Mouse (Mus musculus): ENCODE measurements around the gene Olfr365. TPM values are rescaled to one million over a fixed set of nuclear protein-coding genes. Genes with fewer than 3 reads are reported as not detected.

The Olfr365 gene
- not detected in 2 replicates for polyA plus RNA-seq (2015; fragmentation: Nextera tagmentation; extraction: Ambion mirVana)

- H3K27ac ChIP-seq (ENCODE audit: low read length): no peak within 1 kb of the TSS
- H3K4me2 ChIP-seq (ENCODE audit: low read depth, low read length): no peak within 1 kb of the TSS
- no peaks in the 10 kb centered on the region for H3K9me3 ChIP-seq (ENCODE audit: control insufficient read depth, low read length)
- no peaks in the 10 kb centered on the region for H3K36me3 ChIP-seq (ENCODE audit: control insufficient read depth, insufficient read depth, low read length)
- no peak for ATAC-seq (ENCODE audit: low read depth)
- 71% methylated on average over 3 of the region's 3 CpGs for WGBS
- H3K4me3 ChIP-seq (ENCODE audit: low read length): no peak within 1 kb of the TSS
- H3K9ac ChIP-seq (ENCODE audit: low read length): no peak within 1 kb of the TSS
- H3K27me3 ChIP-seq (ENCODE audit: control insufficient read depth, insufficient read depth, low read depth, low read length): no peaks in the 10 kb centered on the region
- no peaks in the 10 kb centered on the region for H3K4me1 ChIP-seq (replicated peaks; ENCODE audit: control insufficient read depth, insufficient read depth, low read length)
These were observed at the start of gene Olfr365 for GRCm38 (mm10) chr2:37187898-37188297. Gene Olfr365 (plus strand): TSS chr2:37188198.

DNA sequence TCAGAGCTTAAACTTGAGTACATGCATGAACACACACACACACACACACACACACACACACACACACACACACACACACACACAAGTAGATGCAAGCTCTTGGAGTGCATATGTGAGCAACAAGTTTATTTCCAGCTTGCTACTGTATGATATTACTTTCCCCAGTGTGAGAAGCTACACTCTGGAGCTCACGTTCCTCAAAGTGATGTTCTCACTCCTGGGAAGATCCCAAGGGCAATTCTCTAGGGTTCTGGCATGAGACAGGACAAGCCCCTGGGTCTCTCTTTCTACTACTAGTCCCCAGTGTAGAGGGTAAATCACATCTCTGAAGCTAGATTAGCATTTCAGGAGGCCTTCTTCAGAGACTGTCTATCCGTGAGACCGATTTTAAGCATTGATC is 49.0 kb upstream of the Olfr365 start, which contains the start of gene Olfr364-ps1:
Gene Olfr364-ps1 (plus strand): TSS at position 301 of the 400 bp plus-strand sequence.
- WGBS: 69% methylated on average over 3 of the region's 3 CpGs
- no peak for ATAC-seq (ENCODE audit: low read depth)
- H3K27me3 ChIP-seq (ENCODE audit: control insufficient read depth, insufficient read depth, low read depth, low read length): no peaks in the 10 kb centered on the region
- H3K4me2 ChIP-seq (ENCODE audit: low read depth, low read length): no peak within 1 kb of the TSS
- H3K9ac ChIP-seq (ENCODE audit: low read length): no peak within 1 kb of the TSS
- H3K27ac ChIP-seq (ENCODE audit: low read length): no peak within 1 kb of the TSS
- no peaks in the 10 kb centered on the region for H3K4me1 ChIP-seq (replicated peaks; ENCODE audit: control insufficient read depth, insufficient read depth, low read length)
- no peaks in the 10 kb centered on the region for H3K9me3 ChIP-seq (ENCODE audit: control insufficient read depth, low read length)
- H3K4me3 ChIP-seq (ENCODE audit: low read length): no peak within 1 kb of the TSS
- no peaks in the 10 kb centered on the region for H3K36me3 ChIP-seq (ENCODE audit: control insufficient read depth, insufficient read depth, low read length)

- H3K4me3 ChIP-seq (ENCODE audit: low read length): no peak within 1 kb of the TSS
- no peak within 1 kb of the TSS for H3K4me2 ChIP-seq (ENCODE audit: low read depth, low read length)
- no peaks in the 10 kb centered on the region for H3K9me3 ChIP-seq (ENCODE audit: control insufficient read depth, low read length)
- no peak within 1 kb of the TSS for H3K9ac ChIP-seq (ENCODE audit: low read length)
- no peak for ATAC-seq (ENCODE audit: low read depth)
- H3K27ac ChIP-seq (ENCODE audit: low read length): no peak within 1 kb of the TSS
- no peaks in the 10 kb centered on the region for H3K36me3 ChIP-seq (ENCODE audit: control insufficient read depth, insufficient read depth, low read length)
- no peaks in the 10 kb centered on the region for H3K4me1 ChIP-seq (replicated peaks; ENCODE audit: control insufficient read depth, insufficient read depth, low read length)
- H3K27me3 ChIP-seq (ENCODE audit: control insufficient read depth, insufficient read depth, low read depth, low read length): no peaks in the 10 kb centered on the region
These were observed 23.3 kb downstream of the Olfr365 start, which contains the start of gene Olfr366 for GRCm38 (mm10) chr2:37211274-37211673. Gene Olfr366 (plus strand): TSS chr2:37211574.

Other genes with a start within 250 kb of the Olfr365 start
- not detected in 2 replicates for gene Olfr357, start 194.4 kb upstream of the Olfr365 start, polyA plus RNA-seq (2015; fragmentation: Nextera tagmentation; extraction: Ambion mirVana)
- gene Olfr358, start 178.9 kb upstream of the Olfr365 start, polyA plus RNA-seq (2015; fragmentation: Nextera tagmentation; extraction: Ambion mirVana): not detected in 2 replicates
- not detected in 2 replicates for gene Olfr360, start 122.5 kb upstream of the Olfr365 start, polyA plus RNA-seq (2015; fragmentation: Nextera tagmentation; extraction: Ambion mirVana)
- gene Olfr361, start 98.9 kb upstream of the Olfr365 start, polyA plus RNA-seq (2015; fragmentation: Nextera tagmentation; extraction: Ambion mirVana): not detected in 2 replicates
- not detected in 2 replicates for gene Olfr362, start 70.3 kb upstream of the Olfr365 start, polyA plus RNA-seq (2015; fragmentation: Nextera tagmentation; extraction: Ambion mirVana)
- not detected in 2 replicates for gene Olfr364-ps1, start 48.9 kb upstream of the Olfr365 start, polyA plus RNA-seq (2015; fragmentation: Nextera tagmentation; extraction: Ambion mirVana)
- gene Olfr366, start 23.4 kb downstream of the Olfr365 start, polyA plus RNA-seq (2015; fragmentation: Nextera tagmentation; extraction: Ambion mirVana): not detected in 2 replicates
- not detected in 2 replicates for gene Olfr368, start 138.3 kb downstream of the Olfr365 start, polyA plus RNA-seq (2015; fragmentation: Nextera tagmentation; extraction: Ambion mirVana)
- gene Pdcl, start 171.1 kb downstream of the Olfr365 start, polyA plus RNA-seq (2015; fragmentation: Nextera tagmentation; extraction: Ambion mirVana): 52.0 and 55.0 TPM in 2 replicates
- gene Rc3h2, start 234.7 kb downstream of the Olfr365 start, polyA plus RNA-seq (2015; fragmentation: Nextera tagmentation; extraction: Ambion mirVana): 12.5 TPM in 2 replicates